Mouse (Mus musculus): Measurements from ENCODE around the gene Kat5. TPM values are rescaled to one million over a fixed set of nuclear protein-coding genes. Genes with fewer than 3 reads are reported as not detected.

Gene Kat5
- polyA plus RNA-seq, 1 experiment from 2014 or later, result 83.1 TPM

- Histone ChIP-seq H3K9me3 (replicated peaks; ENCODE audit: control insufficient read depth, low read length, poor library complexity, severe bottlenecking) (no peaks in the 10 kb centered on the region), H3K4me2 (ENCODE audit: low read length) (no peak overlapping the region), H3K4me1 (ENCODE audit: control insufficient read depth, insufficient read depth, low read length) (no peaks in the 10 kb centered on the region), H3K9ac (ENCODE audit: low read depth, low read length) (no peak overlapping the region), H3K27me3 (ENCODE audit: control insufficient read depth, insufficient read depth, low read depth, low read length) (no peaks in the 10 kb centered on the region), H3K4me3 (ENCODE audit: low read depth, low read length) (no peak overlapping the region), H3K36me3 (ENCODE audit: control insufficient read depth, insufficient read depth, low read length) (no peaks in the 10 kb centered on the region), H3K27ac (ENCODE audit: low read length) (no peak overlapping the region)
- WGBS, result 90% methylated on average over 6 of the region's 6 CpGs
- no peak for ATAC-seq
These were observed 18.1 kb downstream of the Kat5 start for GRCm38 (mm10) chr19:5591888-5592287.

GRCm38 (mm10) chr19:5589159-5589558, 20.9 kb downstream of the Kat5 start:
- Histone ChIP-seq H3K27ac (ENCODE audit: low read length) (no peak overlapping the region), H3K36me3 (ENCODE audit: control insufficient read depth, insufficient read depth, low read length) (no peaks in the 10 kb centered on the region), H3K9ac (ENCODE audit: low read depth, low read length) (no peak overlapping the region), H3K27me3 (ENCODE audit: control insufficient read depth, insufficient read depth, low read depth, low read length) (no peaks in the 10 kb centered on the region), H3K4me3 (ENCODE audit: low read depth, low read length) (no peak overlapping the region), H3K9me3 (replicated peaks; ENCODE audit: control insufficient read depth, low read length, poor library complexity, severe bottlenecking) (no peaks in the 10 kb centered on the region), H3K4me1 (ENCODE audit: control insufficient read depth, insufficient read depth, low read length) (no peaks in the 10 kb centered on the region), H3K4me2 (ENCODE audit: low read length) (no peak overlapping the region)
- WGBS, result 81% methylated on average over 9 of the region's 9 CpGs
- ATAC-seq, result no peak

DNA sequence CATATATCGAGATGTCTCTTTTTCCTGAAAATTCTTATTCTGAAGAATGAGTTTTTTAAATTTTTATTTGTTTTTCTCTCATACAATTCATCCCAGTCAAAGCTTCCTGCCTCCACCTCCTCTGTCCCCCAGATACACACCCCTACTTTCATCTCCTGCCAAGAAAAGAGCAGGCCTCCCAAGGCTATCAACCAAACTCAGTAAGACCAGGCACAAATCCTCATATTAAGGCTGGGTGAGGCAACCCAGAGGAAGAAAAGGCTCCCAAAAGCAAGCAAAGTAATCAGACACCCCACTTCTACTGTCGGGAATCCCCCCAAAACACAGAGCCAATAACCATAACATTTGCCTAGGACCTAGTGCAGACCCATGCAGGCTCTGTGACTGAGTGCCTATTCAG, 28.0 kb downstream of the Kat5 start:
- Histone ChIP-seq H3K4me3 (ENCODE audit: low read depth, low read length) (no peak overlapping the region), H3K27me3 (ENCODE audit: control insufficient read depth, insufficient read depth, low read depth, low read length) (no peaks in the 10 kb centered on the region; the same call in 1 of the 2 replicates), H3K9me3 (replicated peaks; ENCODE audit: control insufficient read depth, low read length, poor library complexity, severe bottlenecking) (no peaks in the 10 kb centered on the region), H3K4me2 (ENCODE audit: low read length) (no peak overlapping the region), H3K4me1 (ENCODE audit: control insufficient read depth, insufficient read depth, low read length) (no peaks in the 10 kb centered on the region), H3K9ac (ENCODE audit: low read depth, low read length) (no peak overlapping the region), H3K27ac (ENCODE audit: low read length) (no peak overlapping the region), H3K36me3 (ENCODE audit: control insufficient read depth, insufficient read depth, low read length) (no peaks in the 10 kb centered on the region)
- 79% methylated on average over 2 of the region's 2 CpGs for WGBS
- ATAC-seq, result no peak

DNA sequence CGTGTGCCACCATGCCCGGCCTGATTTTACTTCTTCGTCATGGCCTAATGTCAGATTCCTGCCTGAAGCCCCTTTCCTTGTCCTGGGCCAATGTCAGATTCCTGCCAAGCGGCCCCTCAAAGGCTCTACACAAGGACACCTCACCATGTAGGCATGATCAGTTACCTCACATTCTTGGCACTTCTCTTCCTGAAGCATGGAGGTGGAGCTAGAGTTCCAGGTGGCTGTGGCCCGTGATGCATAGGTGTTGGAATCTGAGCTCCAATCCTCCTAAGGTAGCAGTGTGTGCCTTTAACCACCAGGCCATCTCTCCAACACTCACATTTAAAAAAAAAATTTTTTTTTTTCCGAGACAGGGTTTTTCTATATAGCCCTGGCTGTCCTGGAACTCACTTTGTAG, 29.3 kb downstream of the Kat5 start:
- no peaks in the 10 kb centered on the region for H3K36me3 ChIP-seq (ENCODE audit: control insufficient read depth, insufficient read depth, low read length)

DNA sequence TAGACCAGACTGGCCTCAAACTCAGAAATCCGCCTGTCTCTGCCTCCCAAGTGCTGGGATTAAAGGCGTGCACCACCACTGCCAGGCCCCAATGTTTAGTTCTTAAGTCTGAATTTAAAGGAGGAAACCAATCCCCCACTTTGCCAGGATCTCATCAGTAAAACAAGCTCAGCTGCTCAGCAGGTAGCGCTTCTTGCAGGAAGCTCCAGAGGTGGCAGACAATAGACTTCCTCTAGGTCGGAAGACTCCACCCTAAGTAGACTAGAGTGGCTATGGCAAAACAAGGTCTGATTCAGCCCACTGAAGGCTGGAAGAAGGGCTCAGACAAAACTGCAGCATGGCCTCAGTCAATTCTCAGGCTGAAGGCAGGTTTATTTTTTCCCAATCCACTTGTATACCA, 30.1 kb downstream of the Kat5 start:
- no peak overlapping the region for H3K27ac ChIP-seq (ENCODE audit: low read length)
- H3K9me3 ChIP-seq (replicated peaks; ENCODE audit: control insufficient read depth, low read length, poor library complexity, severe bottlenecking), result no peaks in the 10 kb centered on the region
- ATAC-seq, result no peak
- no peaks in the 10 kb centered on the region for H3K4me1 ChIP-seq (ENCODE audit: control insufficient read depth, insufficient read depth, low read length)
- H3K4me3 ChIP-seq (ENCODE audit: low read depth, low read length), result no peak overlapping the region
- 72% methylated on average over 4 of the region's 4 CpGs for WGBS
- no peak overlapping the region for H3K9ac ChIP-seq (ENCODE audit: low read depth, low read length)
- no peaks in the 10 kb centered on the region; the same call in 1 of the 2 replicates for H3K27me3 ChIP-seq (ENCODE audit: control insufficient read depth, insufficient read depth, low read depth, low read length)
- H3K36me3 ChIP-seq (ENCODE audit: control insufficient read depth, insufficient read depth, low read length), result no peaks in the 10 kb centered on the region
- H3K4me2 ChIP-seq (ENCODE audit: low read length), result no peak overlapping the region

More for the DNA sequence above, 29.3 kb downstream of the Kat5 start:
- no peak overlapping the region for H3K27ac ChIP-seq (ENCODE audit: low read length)
- H3K4me3 ChIP-seq (ENCODE audit: low read depth, low read length), result no peak overlapping the region
- H3K4me2 ChIP-seq (ENCODE audit: low read length), result no peak overlapping the region
- no peaks in the 10 kb centered on the region; the same call in 1 of the 2 replicates for H3K27me3 ChIP-seq (ENCODE audit: control insufficient read depth, insufficient read depth, low read depth, low read length)
- no peak overlapping the region for H3K9ac ChIP-seq (ENCODE audit: low read depth, low read length)
- no peak for ATAC-seq
- H3K9me3 ChIP-seq (replicated peaks; ENCODE audit: control insufficient read depth, low read length, poor library complexity, severe bottlenecking), result no peaks in the 10 kb centered on the region
- 83% methylated on average over 6 of the region's 6 CpGs for whole genome bisulfite sequencing
- H3K4me1 ChIP-seq (ENCODE audit: control insufficient read depth, insufficient read depth, low read length), result no peaks in the 10 kb centered on the region

DNA sequence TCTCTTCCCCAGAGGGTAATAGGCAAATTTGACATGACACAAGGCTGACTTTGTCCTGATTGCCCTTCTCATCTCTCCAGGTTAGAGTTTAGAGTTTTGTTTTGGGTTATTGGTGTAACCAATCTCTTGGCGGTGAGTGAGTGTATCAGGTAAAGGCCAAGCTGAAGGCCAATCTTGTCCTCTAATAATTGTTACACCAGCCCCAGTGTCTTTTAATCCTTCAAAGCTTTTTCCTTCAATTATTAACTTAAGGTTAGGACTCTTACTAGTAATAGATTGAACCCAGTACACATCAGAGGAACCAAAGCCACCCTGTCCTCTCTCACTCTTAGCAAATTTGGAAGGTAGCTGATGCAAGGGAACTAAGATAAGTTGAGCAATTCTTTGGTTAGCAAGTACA, 34.7 kb downstream of the Kat5 start:
- Histone ChIP-seq H3K9me3 (replicated peaks; ENCODE audit: control insufficient read depth, low read length, poor library complexity, severe bottlenecking) (no peaks in the 10 kb centered on the region), H3K4me1 (ENCODE audit: control insufficient read depth, insufficient read depth, low read length) (no peaks in the 10 kb centered on the region), H3K4me2 (ENCODE audit: low read length) (no peak overlapping the region), H3K4me3 (ENCODE audit: low read depth, low read length) (no peak overlapping the region), H3K9ac (ENCODE audit: low read depth, low read length) (no peak overlapping the region), H3K27ac (ENCODE audit: low read length) (no peak overlapping the region), H3K27me3 (ENCODE audit: control insufficient read depth, insufficient read depth, low read depth, low read length) (no peaks in the 10 kb centered on the region; the same call in 1 of the 2 replicates), H3K36me3 (ENCODE audit: control insufficient read depth, insufficient read depth, low read length) (peaks cover 6% of the 10 kb centered on the region; the same call in 1 of the 2 replicates)
- no peak for ATAC-seq
- 94% methylated on average over 1 of the region's 1 CpGs for WGBS

DNA sequence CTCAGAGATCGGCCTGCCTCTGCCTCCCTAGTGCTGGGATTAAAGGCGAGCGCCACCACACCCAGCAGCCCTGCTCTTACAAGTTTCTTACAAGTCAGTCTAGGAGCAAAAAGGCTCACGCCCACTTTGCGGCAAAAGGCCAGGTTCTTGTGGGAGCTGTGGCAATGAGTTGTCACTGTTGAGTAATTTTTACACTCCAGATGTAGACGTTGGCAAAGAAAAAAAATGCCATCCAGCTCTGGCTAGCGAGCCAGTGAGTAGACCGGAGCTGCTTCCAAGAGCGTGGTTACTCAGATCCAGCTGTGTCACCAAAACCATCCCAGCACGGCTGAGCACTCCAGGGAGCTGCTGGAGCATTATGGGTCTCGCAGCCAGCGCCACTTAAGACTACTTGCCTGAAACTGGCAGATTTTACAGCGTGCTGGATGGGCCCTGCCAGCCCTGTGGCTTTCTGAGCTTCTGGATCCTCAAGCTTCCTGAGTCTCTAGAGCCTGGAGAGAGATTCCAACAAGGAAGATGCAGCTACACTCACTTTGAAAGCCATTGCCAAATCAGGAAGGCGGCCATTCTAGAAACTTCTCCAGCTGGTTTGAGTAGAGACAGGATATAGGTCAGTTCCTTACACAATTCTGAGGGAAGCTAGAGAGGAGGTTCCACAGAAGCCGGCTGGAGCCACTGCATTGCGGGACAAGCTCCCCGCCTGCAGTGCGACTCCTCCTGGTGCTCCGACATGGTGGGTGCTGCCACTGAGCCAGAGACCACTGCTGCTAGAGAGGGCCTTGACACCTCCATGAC, 37.5 kb downstream of the Kat5 start:
- Histone ChIP-seq H3K4me1 (ENCODE audit: control insufficient read depth, insufficient read depth, low read length) (peaks cover 6% of the 10 kb centered on the region), H3K27me3 (ENCODE audit: control insufficient read depth, insufficient read depth, low read depth, low read length) (no peaks in the 10 kb centered on the region), H3K9ac (ENCODE audit: low read depth, low read length) (no peak overlapping the region), H3K4me3 (ENCODE audit: low read depth, low read length) (no peak overlapping the region), H3K4me2 (ENCODE audit: low read length) (no peak overlapping the region), H3K9me3 (replicated peaks; ENCODE audit: control insufficient read depth, low read length, poor library complexity, severe bottlenecking) (no peaks in the 10 kb centered on the region), H3K27ac (ENCODE audit: low read length) (no peak overlapping the region), H3K36me3 (ENCODE audit: control insufficient read depth, insufficient read depth, low read length) (peaks cover 8% of the 10 kb centered on the region; the same call in 1 of the 2 replicates)
- 86% methylated on average over 19 of the region's 19 CpGs for WGBS
- ATAC-seq, result no peak

- peaks cover 8% of the 10 kb centered on the region; the same call in 1 of the 2 replicates for H3K36me3 ChIP-seq (ENCODE audit: control insufficient read depth, insufficient read depth, low read length)
- WGBS, result 84% methylated on average over 5 of the region's 5 CpGs
- ATAC-seq, result no peak
These were observed 38.2 kb downstream of the Kat5 start for GRCm38 (mm10) chr19:5571831-5572230.

GRCm38 (mm10) chr19:5570353-5571246, 39.4 kb downstream of the Kat5 start:
- no peak overlapping the region for H3K27ac ChIP-seq (ENCODE audit: low read length)
- ATAC-seq, result no peak
- 90% methylated on average over 32 of the region's 32 CpGs for WGBS

More at GRCm38 (mm10) chr19:5571831-5572230, 38.2 kb downstream of the Kat5 start:
- H3K27me3 ChIP-seq (ENCODE audit: control insufficient read depth, insufficient read depth, low read depth, low read length), result no peaks in the 10 kb centered on the region
- H3K9me3 ChIP-seq (replicated peaks; ENCODE audit: control insufficient read depth, low read length, poor library complexity, severe bottlenecking), result no peaks in the 10 kb centered on the region
- no peak overlapping the region for H3K9ac ChIP-seq (ENCODE audit: low read depth, low read length)
- no peak overlapping the region for H3K4me3 ChIP-seq (ENCODE audit: low read depth, low read length)
- no peak overlapping the region for H3K4me2 ChIP-seq (ENCODE audit: low read length)
- H3K4me1 ChIP-seq (ENCODE audit: control insufficient read depth, insufficient read depth, low read length), result peaks cover 11% of the 10 kb centered on the region
- H3K27ac ChIP-seq (ENCODE audit: low read length), result no peak overlapping the region

More at GRCm38 (mm10) chr19:5570353-5571246, 39.4 kb downstream of the Kat5 start:
- Histone ChIP-seq H3K9ac (ENCODE audit: low read depth, low read length) (no peak overlapping the region), H3K4me1 (ENCODE audit: control insufficient read depth, insufficient read depth, low read length) (peaks cover 13% of the 10 kb centered on the region), H3K9me3 (replicated peaks; ENCODE audit: control insufficient read depth, low read length, poor library complexity, severe bottlenecking) (no peaks in the 10 kb centered on the region), H3K4me2 (ENCODE audit: low read length) (no peak overlapping the region), H3K4me3 (ENCODE audit: low read depth, low read length) (no peak overlapping the region), H3K27me3 (ENCODE audit: control insufficient read depth, insufficient read depth, low read depth, low read length) (no peaks in the 10 kb centered on the region), H3K36me3 (ENCODE audit: control insufficient read depth, insufficient read depth, low read length) (peaks cover 8% of the 10 kb centered on the region; the same call in 1 of the 2 replicates)

All from midbrain, embryonic 16.5 days (tissue).